7 mouse cellular contexts compared by ENCODE assay signal in genomic region chr5:121711928-121712231, GRCm38 (mm10). TPM values are rescaled to one million over a fixed set of nuclear protein-coding genes. Genes with fewer than 3 reads are reported as not detected.
DNase-seq lines count a peak whose midpoint lies in the region; TF ChIP-seq lines count a peak whose summit lies in the region.

No protein-coding gene starts in this region.

- 3% methylated on average over 56 of the region's 57 CpGs for WGBS in lung, adult 2 months
- WGBS in limb, embryonic 10.5 days: 11% methylated on average over 57 of the region's 57 CpGs
- WGBS in olfactory bulb, adult 2 months: 11% methylated on average over 57 of the region's 57 CpGs

- H3K27ac ChIP-seq in embryonic fibroblast, embryonic 13.5 days (ENCODE audit: insufficient read depth, low read length): peak overlapping the region; percentile 80
- peak overlapping the region; percentile 97 for H3K27ac ChIP-seq in limb, embryonic 10.5 days
- peak overlapping the region; percentile 72 for H3K27ac ChIP-seq in olfactory bulb, adult 2 months (ENCODE audit: insufficient read depth, low read depth, low read length)

- H3K4me3 ChIP-seq in lung, adult 2 months (replicated peaks; ENCODE audit: extremely low read depth, low read depth, low read length): peak overlapping the region; percentile 82
- peak overlapping the region; percentile 35 for H3K4me3 ChIP-seq in embryonic fibroblast, embryonic 13.5 days (ENCODE audit: insufficient read depth, low read length)
- peak overlapping the region; percentile 99 for H3K4me3 ChIP-seq in limb, embryonic 10.5 days
- peak overlapping the region; percentile 91 for H3K4me3 ChIP-seq in olfactory bulb, adult 2 months (ENCODE audit: insufficient read depth, low read depth, low read length)

- TF ChIP-seq CTCF in lung, adult 2 months (IDR thresholded peaks at IDR 0.05; ENCODE audit: insufficient read depth, low read length): no peak
- TF ChIP-seq CTCF in embryonic fibroblast, embryonic 13.5 days (IDR thresholded peaks at IDR 0.05; ENCODE audit: borderline replicate concordance, insufficient read depth, low read length): no peak
- TF ChIP-seq CTCF in olfactory bulb, adult 2 months (IDR thresholded peaks at IDR 0.05; ENCODE audit: insufficient read depth, low read depth, low read length): no peak

- H3K4me1 ChIP-seq in lung, adult 2 months (ENCODE audit: control insufficient read depth, insufficient read depth, low read length): peaks cover 8% of the 10 kb centered on the region
- H3K4me1 ChIP-seq in embryonic fibroblast, embryonic 13.5 days (ENCODE audit: control insufficient read depth, insufficient read depth, low read length): peaks cover 13% of the 10 kb centered on the region
- H3K4me1 ChIP-seq in limb, embryonic 10.5 days: peaks cover 46% of the 10 kb centered on the region
- H3K4me1 ChIP-seq in olfactory bulb, adult 2 months (ENCODE audit: control insufficient read depth, insufficient read depth, low read length): peaks cover 16% of the 10 kb centered on the region

- peaks cover 17% of the 10 kb centered on the region; the same call in 1 of the 2 replicates for H3K36me3 ChIP-seq in limb, embryonic 10.5 days

- TF ChIP-seq POLR2A in lung, adult 2 months (IDR thresholded peaks at IDR 0.05; ENCODE audit: borderline replicate concordance, extremely low read depth, low read depth, low read length): no peak
- no peak for TF ChIP-seq POLR2A in embryonic fibroblast, embryonic 13.5 days (IDR thresholded peaks at IDR 0.05; ENCODE audit: low read depth, low read length)
- TF ChIP-seq POLR2A in olfactory bulb, adult 2 months (IDR thresholded peaks at IDR 0.05; ENCODE audit: insufficient read depth, low read depth, low read length): no peak

- no peaks in the 10 kb centered on the region for H3K27me3 ChIP-seq in limb, embryonic 10.5 days (ENCODE audit: low read depth, poor library complexity, severe bottlenecking)

- no peaks in the 10 kb centered on the region for H3K9me3 ChIP-seq in limb, embryonic 10.5 days (replicated peaks)

- DNase-seq in lung, adult 2 months: no peak
- no peak for DNase-seq in lung, postnatal 10 days
- no peak for DNase-seq in limb, embryonic 10.5 days (ENCODE audit: low spot score)
- DNase-seq in layer of hippocampus, postnatal 25 days (ENCODE audit: extremely low spot score in 1 of 2, low spot score in 1 of 2): no peak
- DNase-seq in spleen, postnatal 10 days (ENCODE audit: low spot score in 2 of 2): no peak

RNA-seq across cellular contexts. Expression of gene Atxn2, which starts 0.7 kb away (rescaled TPM):
- polyA plus RNA-seq in lung, adult 2 months (2012; rRNA removed): 107 and 108 TPM in 2 replicates
- 174 and 196 TPM in 2 replicates for polyA plus RNA-seq in embryonic fibroblast, embryonic 13.5 days (2011; ENCODE audit: insufficient read length, low read depth, missing spikeins)
- 40.2 and 52.6 TPM in 2 replicates for polyA plus RNA-seq in limb, embryonic 10.5 days (2016; fragmentation: Nextera tagmentation; extraction: Ambion mirVana)
- polyA plus RNA-seq in olfactory bulb, adult 2 months (2012; ENCODE audit: insufficient read depth, insufficient read length, low replicate concordance, missing spikeins): not detected in 2 replicates
- 100 to 1,000 TPM; 197 to 244 TPM for total RNA-seq in layer of hippocampus, postnatal 25 days (2021)

RNA-seq across cellular contexts. Expression of gene Brap, which starts 51.5 kb away (rescaled TPM):
- polyA plus RNA-seq in lung, adult 2 months (2012; rRNA removed): 28.8 and 30.6 TPM in 2 replicates
- 41.4 and 46.3 TPM in 2 replicates for polyA plus RNA-seq in embryonic fibroblast, embryonic 13.5 days (2011; ENCODE audit: insufficient read length, low read depth, missing spikeins)
- 38.8 and 45.7 TPM in 2 replicates for polyA plus RNA-seq in limb, embryonic 10.5 days (2016; fragmentation: Nextera tagmentation; extraction: Ambion mirVana)
- not detected in 2 replicates for polyA plus RNA-seq in olfactory bulb, adult 2 months (2012; ENCODE audit: insufficient read depth, insufficient read length, low replicate concordance, missing spikeins)
- total RNA-seq in layer of hippocampus, postnatal 25 days (2021): 10 to 100 TPM; 63.2 to 63.6 TPM

RNA-seq across cellular contexts. Expression of gene Acad10, which starts 51.6 kb away (rescaled TPM):
- 6.1 and 7.0 TPM in 2 replicates for polyA plus RNA-seq in lung, adult 2 months (2012; rRNA removed)
- 2.3 and 2.7 TPM in 2 replicates for polyA plus RNA-seq in embryonic fibroblast, embryonic 13.5 days (2011; ENCODE audit: insufficient read length, low read depth, missing spikeins)
- polyA plus RNA-seq in limb, embryonic 10.5 days (2016; fragmentation: Nextera tagmentation; extraction: Ambion mirVana): 1.4 and 2.0 TPM in 2 replicates
- polyA plus RNA-seq in olfactory bulb, adult 2 months (2012; ENCODE audit: insufficient read depth, insufficient read length, low replicate concordance, missing spikeins): not detected in 2 replicates
- 1 to 10 TPM; 3.1 to 3.9 TPM for total RNA-seq in layer of hippocampus, postnatal 25 days (2021)

Comparison
In these comparisons a context has a peak if more than half of its experiments do, and no peak if none do; other contexts are left out.
1. H3K4me3 ChIP-seq: peak in every context shown above with its lines; median percentile 99 in limb, embryonic 10.5 days; 91 in olfactory bulb, adult 2 months; 82 in lung, adult 2 months; 35 in embryonic fibroblast, embryonic 13.5 days.
2. RNA of gene Brap, which starts 51.5 kb away (polyA plus RNA-seq): 41.4 to 46.3 TPM in embryonic fibroblast, embryonic 13.5 days, 38.8 to 45.7 TPM in limb, embryonic 10.5 days and 28.8 to 30.6 TPM in lung, adult 2 months; not detected in olfactory bulb, adult 2 months; every median in the first group is over 10 times any median in the second.
3. Peak in every context shown above with its lines, with median percentiles within 50 percentile points of each other: H3K27ac ChIP-seq.